Mouse (Mus musculus): ENCODE measurements at regions not wholly inside any gene's neighbourhood (a gene's known extent, or its start where the extent isn't known, plus 50 kb on each side); places are given as distances from the start of the nearest gene placed in this dataset.

- Histone ChIP-seq H3K4me2 (no peak overlapping the region), H3K36me3 (no peaks in the 10 kb centered on the region), H3K4me3 (replicated peaks) (no peak overlapping the region), H3K27me3 (replicated peaks) (no peaks in the 10 kb centered on the region), H3K9ac (replicated peaks) (no peak overlapping the region), H3K4me1 (peaks cover 4% of the 10 kb centered on the region; the same call in 1 of the 2 replicates), H3K9me3 (replicated peaks) (no peaks in the 10 kb centered on the region), H3K27ac (replicated peaks) (peak overlapping the region; percentile 73; the same call in 1 of the 2 replicates)
- no peak for ATAC-seq (ENCODE audit: low FRiP score)
- 39% methylated on average over 2 of the region's 2 CpGs for WGBS
These were observed 125.6 kb upstream of the Med14 start for GRCm38 (mm10) chrX:12887516-12887915.

GRCm38 (mm10) chrX:12886160-12887048, 124.5 kb upstream of the Med14 start:
- no peak for ATAC-seq (ENCODE audit: low FRiP score)
- 28% methylated on average over 18 of the region's 18 CpGs for WGBS
- no peak overlapping the region for H3K27ac ChIP-seq (replicated peaks)

GRCm38 (mm10) chrX:12879233-12879632, 117.4 kb upstream of the Med14 start:
- Histone ChIP-seq H3K4me1 (no peaks in the 10 kb centered on the region), H3K9me3 (replicated peaks) (no peaks in the 10 kb centered on the region), H3K4me3 (replicated peaks) (no peak overlapping the region), H3K27ac (replicated peaks) (no peak overlapping the region), H3K36me3 (no peaks in the 10 kb centered on the region), H3K27me3 (replicated peaks) (no peaks in the 10 kb centered on the region), H3K9ac (replicated peaks) (no peak overlapping the region), H3K4me2 (no peak overlapping the region)
- WGBS = 54% methylated on average over 3 of the region's 3 CpGs
- no peak; the same call in 1 of the 2 replicates for ATAC-seq (ENCODE audit: low FRiP score)

More at GRCm38 (mm10) chrX:12886160-12887048, 124.5 kb upstream of the Med14 start:
- no peak overlapping the region for H3K4me3 ChIP-seq (replicated peaks)
- H3K9me3 ChIP-seq (replicated peaks) = no peaks in the 10 kb centered on the region
- peak overlapping the region; percentile 31 for H3K4me2 ChIP-seq
- H3K9ac ChIP-seq (replicated peaks) = no peak overlapping the region
- peaks cover 4% of the 10 kb centered on the region; the same call in 1 of the 2 replicates for H3K4me1 ChIP-seq
- no peaks in the 10 kb centered on the region for H3K27me3 ChIP-seq (replicated peaks)
- no peaks in the 10 kb centered on the region for H3K36me3 ChIP-seq

GRCm38 (mm10) chrX:12877506-12877905, 115.6 kb upstream of the Med14 start:
- 49% methylated on average over 4 of the region's 4 CpGs for WGBS
- Histone ChIP-seq H3K36me3 (no peaks in the 10 kb centered on the region), H3K27ac (replicated peaks) (no peak overlapping the region), H3K9ac (replicated peaks) (no peak overlapping the region), H3K9me3 (replicated peaks) (no peaks in the 10 kb centered on the region), H3K4me1 (peaks cover 3% of the 10 kb centered on the region; the same call in 1 of the 2 replicates), H3K27me3 (replicated peaks) (no peaks in the 10 kb centered on the region), H3K4me2 (no peak overlapping the region), H3K4me3 (replicated peaks) (no peak overlapping the region)
- ATAC-seq (ENCODE audit: low FRiP score) = no peak

GRCm38 (mm10) chrX:12873698-12874144, 111.8 kb upstream of the Med14 start:
- no peaks in the 10 kb centered on the region for H3K36me3 ChIP-seq
- H3K9ac ChIP-seq (replicated peaks) = peak overlapping the region; percentile 45
- no peaks in the 10 kb centered on the region for H3K9me3 ChIP-seq (replicated peaks)
- peak overlapping the region; percentile 54 for H3K4me2 ChIP-seq
- H3K4me1 ChIP-seq = peaks cover 3% of the 10 kb centered on the region; the same call in 1 of the 2 replicates
- H3K27me3 ChIP-seq (replicated peaks) = no peaks in the 10 kb centered on the region
- peak overlapping the region; percentile 91 for H3K27ac ChIP-seq (replicated peaks)
- WGBS = 37% methylated on average over 22 of the region's 22 CpGs
- ATAC-seq (ENCODE audit: low FRiP score) = peak; percentile 92
- peak overlapping the region; percentile 28 for H3K4me3 ChIP-seq (replicated peaks)

GRCm38 (mm10) chrX:12873230-12873629, 111.4 kb upstream of the Med14 start:
- H3K36me3 ChIP-seq = no peaks in the 10 kb centered on the region
- H3K27ac ChIP-seq (replicated peaks) = peak overlapping the region; percentile 91
- ATAC-seq (ENCODE audit: low FRiP score) = peak; percentile 82
- H3K4me1 ChIP-seq = peaks cover 3% of the 10 kb centered on the region; the same call in 1 of the 2 replicates
- H3K4me2 ChIP-seq = peak overlapping the region; percentile 54
- H3K4me3 ChIP-seq (replicated peaks) = peak overlapping the region; percentile 28
- peak overlapping the region; percentile 45 for H3K9ac ChIP-seq (replicated peaks)
- no peaks in the 10 kb centered on the region for H3K27me3 ChIP-seq (replicated peaks)
- WGBS = 25% methylated on average over 6 of the region's 6 CpGs
- no peaks in the 10 kb centered on the region for H3K9me3 ChIP-seq (replicated peaks)

GRCm38 (mm10) chrX:12866885-12867498, 105.1 kb upstream of the Med14 start:
- Histone ChIP-seq H3K4me1 (no peaks in the 10 kb centered on the region), H3K4me2 (no peak overlapping the region), H3K27ac (replicated peaks) (no peak overlapping the region), H3K4me3 (replicated peaks) (no peak overlapping the region), H3K36me3 (no peaks in the 10 kb centered on the region), H3K9me3 (replicated peaks) (no peaks in the 10 kb centered on the region), H3K9ac (replicated peaks) (no peak overlapping the region), H3K27me3 (replicated peaks) (no peaks in the 10 kb centered on the region)
- ATAC-seq (ENCODE audit: low FRiP score) = no peak
- 94% methylated on average over 5 of the region's 5 CpGs for WGBS

GRCm38 (mm10) chrX:12866176-12866575, 104.3 kb upstream of the Med14 start:
- no peaks in the 10 kb centered on the region for H3K27me3 ChIP-seq (replicated peaks)
- WGBS = 95% methylated on average over 3 of the region's 3 CpGs
- H3K36me3 ChIP-seq = no peaks in the 10 kb centered on the region
- H3K4me2 ChIP-seq = no peak overlapping the region
- no peaks in the 10 kb centered on the region for H3K9me3 ChIP-seq (replicated peaks)
- H3K4me3 ChIP-seq (replicated peaks) = no peak overlapping the region
- no peak overlapping the region for H3K9ac ChIP-seq (replicated peaks)
- H3K27ac ChIP-seq (replicated peaks) = no peak overlapping the region
- H3K4me1 ChIP-seq = no peaks in the 10 kb centered on the region
- no peak for ATAC-seq (ENCODE audit: low FRiP score)

- Histone ChIP-seq H3K27me3 (replicated peaks) (no peaks in the 10 kb centered on the region), H3K9me3 (replicated peaks) (no peaks in the 10 kb centered on the region), H3K4me2 (no peak overlapping the region), H3K36me3 (no peaks in the 10 kb centered on the region), H3K27ac (replicated peaks) (no peak overlapping the region), H3K9ac (replicated peaks) (no peak overlapping the region), H3K4me1 (peaks cover 8% of the 10 kb centered on the region; the same call in 1 of the 2 replicates), H3K4me3 (replicated peaks) (no peak overlapping the region)
- WGBS = 85% methylated on average over 6 of the region's 6 CpGs
- ATAC-seq (ENCODE audit: low FRiP score) = no peak
These were observed 98.3 kb upstream of the Med14 start for GRCm38 (mm10) chrX:12860168-12860567.

- peaks cover 8% of the 10 kb centered on the region; the same call in 1 of the 2 replicates for H3K4me1 ChIP-seq
- no peaks in the 10 kb centered on the region for H3K27me3 ChIP-seq (replicated peaks)
- no peak overlapping the region for H3K9ac ChIP-seq (replicated peaks)
- peak overlapping the region; percentile 50; the same call in 1 of the 2 replicates for H3K4me2 ChIP-seq
- 0 out of 2 replicates have a peak, but pooled peaks have one; percentile 29 for ATAC-seq (ENCODE audit: low FRiP score)
- no peaks in the 10 kb centered on the region for H3K36me3 ChIP-seq
- peak overlapping the region; percentile 86 for H3K27ac ChIP-seq (replicated peaks)
- H3K9me3 ChIP-seq (replicated peaks) = no peaks in the 10 kb centered on the region
- no peak overlapping the region for H3K4me3 ChIP-seq (replicated peaks)
- 58% methylated on average over 2 of the region's 2 CpGs for WGBS
These were observed 96.9 kb upstream of the Med14 start for GRCm38 (mm10) chrX:12858757-12859156.

GRCm38 (mm10) chrX:12857881-12858755, 96.2 kb upstream of the Med14 start:
- H3K9ac ChIP-seq (replicated peaks) = peak overlapping the region; percentile 10; the same call in 1 of the 2 replicates
- H3K4me3 ChIP-seq (replicated peaks) = peak overlapping the region; percentile 25
- H3K9me3 ChIP-seq (replicated peaks) = no peaks in the 10 kb centered on the region
- H3K27ac ChIP-seq (replicated peaks) = peak overlapping the region; percentile 86
- WGBS = 25% methylated on average over 17 of the region's 17 CpGs
- peak overlapping the region; percentile 50 for H3K4me2 ChIP-seq
- no peaks in the 10 kb centered on the region for H3K36me3 ChIP-seq
- peak; percentile 88 for ATAC-seq (ENCODE audit: low FRiP score)
- H3K27me3 ChIP-seq (replicated peaks) = no peaks in the 10 kb centered on the region
- peaks cover 8% of the 10 kb centered on the region; the same call in 1 of the 2 replicates for H3K4me1 ChIP-seq
